Mouse (Mus musculus): ENCODE results near the gene Kat8.
"Not testable (repeated sequence)": the region's sequence is repeated elsewhere in the genome, so short reads cannot be mapped to it uniquely, and the experiment has no call there.

Kat8 gene

GRCm38 (mm10) chr7:127912190-127912871 is at the start of gene Kat8:
Kat8 (plus strand) TSS chr7:127912516.
- DNase-seq, result peak; percentile 89

GRCm38 (mm10) chr7:127866434-127866833 is 45.9 kb upstream of the Kat8 start:
- no peak for DNase-seq

GRCm38 (mm10) chr7:127867641-127868040 is 44.7 kb upstream of the Kat8 start:
- DNase-seq, result no peak

GRCm38 (mm10) chr7:127869149-127869810 is 43.0 kb upstream of the Kat8 start:
- DNase-seq, result peak; percentile 61

GRCm38 (mm10) chr7:127870136-127870821 is 42.0 kb upstream of the Kat8 start:
- no peak for DNase-seq

GRCm38 (mm10) chr7:127874812-127875626 is 37.3 kb upstream of the Kat8 start:
- DNase-seq, result no peak

- peak; percentile 95 for DNase-seq
Measured at GRCm38 (mm10) chr7:127875627-127876001, 36.7 kb upstream of the Kat8 start.

- DNase-seq, result peak; percentile 79
Measured at GRCm38 (mm10) chr7:127876041-127876466, 36.3 kb upstream of the Kat8 start, which contains the start of gene Zfp646. Zfp646 (plus strand) TSS chr7:127876221.

GRCm38 (mm10) chr7:127876467-127877348 is 35.6 kb upstream of the Kat8 start, which contains the start of gene Zfp668:
Zfp668 (minus strand) TSS chr7:127876828.
- peak; percentile 90 for DNase-seq

- DNase-seq, result no peak
Measured at GRCm38 (mm10) chr7:127879301-127879700, 33.0 kb upstream of the Kat8 start.

- no peak for DNase-seq
Measured at GRCm38 (mm10) chr7:127880431-127880830, 31.9 kb upstream of the Kat8 start.

GRCm38 (mm10) chr7:127885951-127886350 is 26.4 kb upstream of the Kat8 start:
- DNase-seq, result peak; percentile 45

- DNase-seq, result no peak
Measured at GRCm38 (mm10) chr7:127886551-127886950, 25.8 kb upstream of the Kat8 start.

GRCm38 (mm10) chr7:127887191-127887590 is 25.1 kb upstream of the Kat8 start:
- no peak for DNase-seq

- no peak for DNase-seq
Measured at GRCm38 (mm10) chr7:127887781-127888180, 24.5 kb upstream of the Kat8 start.

- DNase-seq, result no peak
Measured at GRCm38 (mm10) chr7:127888821-127889220, 23.5 kb upstream of the Kat8 start.

GRCm38 (mm10) chr7:127890798-127891197 is 21.5 kb upstream of the Kat8 start, which contains the start of gene Prss53:
Prss53 (minus strand) TSS chr7:127890970.
- no peak for DNase-seq

- no peak for DNase-seq
Measured at GRCm38 (mm10) chr7:127894480-127894879, 17.8 kb upstream of the Kat8 start.

- peak; percentile 96 for DNase-seq
Measured at GRCm38 (mm10) chr7:127895442-127895841, 16.9 kb upstream of the Kat8 start, which contains the start of the genes Gm21974 and Vkorc1. Gm21974 (minus strand) TSS chr7:127895454. Vkorc1 (minus strand) TSS chr7:127895617.

GRCm38 (mm10) chr7:127895891-127896290 is 16.4 kb upstream of the Kat8 start:
- DNase-seq, result not testable (repeated sequence)

- DNase-seq, result peak; percentile 37
Measured at GRCm38 (mm10) chr7:127896384-127896783, 15.9 kb upstream of the Kat8 start.
